Mouse (Mus musculus) embryonic facial prominence, embryonic 13.5 days (tissue): ENCODE measurements at regions not wholly inside any gene's neighbourhood (a gene's known extent, or its start where the extent isn't known, plus 50 kb on each side); places are given as distances from the start of the nearest gene placed in this dataset.
A peak's percentile ranks its signal among the peaks of the same experiment; 100 is the strongest.

ENCODE experiments used
- ATAC-seq: fragments of 200-750 bp; cut with Nextera tagmentation; 2 replicates; pipeline ENCODE4 v1.8.0; 2017; ENCODE audit warnings: low read depth; ENCODE audit not compliant: insufficient number of reproducible peaks, insufficient read depth, low FRiP score, low TSS enrichment
- H3K27ac ChIP-seq: fragments of 300-500 bp; sonication (generic); 2 replicates; pipeline ENCODE4 v1.5.1; 2015; ENCODE audit warnings: moderate library complexity, mild to moderate bottlenecking, inconsistent platforms
- H3K27me3 ChIP-seq: fragments of 300-500 bp; sonication (generic); 2 replicates; pipeline ENCODE4 v1.6.1; 2015; ENCODE audit warnings: mild to moderate bottlenecking, inconsistent platforms
- H3K36me3 ChIP-seq: fragments of 300-500 bp; sonication (generic); 2 replicates; pipeline ENCODE4 v1.6.1; 2015; ENCODE audit warnings: mild to moderate bottlenecking, inconsistent platforms
- H3K4me1 ChIP-seq: fragments of 300-500 bp; sonication (generic); 2 replicates; pipeline ENCODE4 v1.6.1; 2015; ENCODE audit warnings: inconsistent platforms
- H3K4me2 ChIP-seq: fragments of 300-500 bp; sonication (generic); 2 replicates; pipeline ENCODE4 v1.6.1; 2015; ENCODE audit warnings: moderate library complexity, mild to moderate bottlenecking, inconsistent platforms
- H3K4me3 ChIP-seq: fragments of 300-500 bp; sonication (generic); 2 replicates; pipeline ENCODE4 v1.5.1; 2015; ENCODE audit warnings: mild to moderate bottlenecking, inconsistent platforms
- H3K9ac ChIP-seq: fragments of 300-500 bp; sonication (generic); 2 replicates; pipeline ENCODE4 v1.6.1; 2015; ENCODE audit warnings: mild to moderate bottlenecking, inconsistent platforms
- H3K9me3 ChIP-seq: fragments of 300-500 bp; sonication (generic); 2 replicates; pipeline ENCODE4 v1.6.1; 2016; ENCODE audit warnings: inconsistent platforms
- WGBS: fragments of 180-500 bp; shearing (Covaris S2); methylation state at CpG from one replicate; pipeline ENCODE4 v1.1.7; 2015; ENCODE audit warnings: mixed read lengths; 5-methylcytosine and 5-hydroxymethylcytosine counted together

- Histone ChIP-seq H3K36me3 (no peaks in the 10 kb centered on the region), H3K9me3 (no peaks in the 10 kb centered on the region), H3K27ac (no peak overlapping the region), H3K4me1 (peaks cover 22% of the 10 kb centered on the region), H3K9ac (no peak overlapping the region), H3K4me3 (no peak overlapping the region), H3K4me2 (no peak overlapping the region), H3K27me3 (no peaks in the 10 kb centered on the region)
- WGBS, result 82% methylated on average over 11 of the region's 11 CpGs
- no peak for ATAC-seq
These were observed 54.3 kb upstream of the Kcng1 start for GRCm38 (mm10) chr2:168335739-168336385.

- Histone ChIP-seq H3K27ac (peak overlapping the region; percentile 66; the same call in 1 of the 2 replicates), H3K4me3 (no peak overlapping the region), H3K9me3 (no peaks in the 10 kb centered on the region), H3K4me2 (no peak overlapping the region), H3K9ac (no peak overlapping the region), H3K27me3 (no peaks in the 10 kb centered on the region), H3K36me3 (no peaks in the 10 kb centered on the region), H3K4me1 (peaks cover 29% of the 10 kb centered on the region)
- 40% methylated on average over 9 of the region's 9 CpGs for WGBS
- no peak for ATAC-seq
These were observed 52.7 kb upstream of the Kcng1 start for GRCm38 (mm10) chr2:168334241-168334588.

GRCm38 (mm10) chr2:168333552-168334240, 52.2 kb upstream of the Kcng1 start:
- H3K27me3 ChIP-seq, result no peaks in the 10 kb centered on the region
- no peaks in the 10 kb centered on the region for H3K9me3 ChIP-seq
- peak overlapping the region; percentile 18; the same call in 1 of the 2 replicates for H3K4me2 ChIP-seq
- H3K36me3 ChIP-seq, result no peaks in the 10 kb centered on the region
- H3K4me3 ChIP-seq, result no peak overlapping the region
- H3K27ac ChIP-seq, result peak overlapping the region; percentile 66; the same call in 1 of the 2 replicates
- H3K9ac ChIP-seq, result no peak overlapping the region; the same call in 1 of the 2 replicates
- ATAC-seq, result no peak
- 39% methylated on average over 20 of the region's 20 CpGs for WGBS
- H3K4me1 ChIP-seq, result peaks cover 29% of the 10 kb centered on the region

- WGBS, result 54% methylated on average over 6 of the region's 6 CpGs
- no peaks in the 10 kb centered on the region for H3K27me3 ChIP-seq
- no peak overlapping the region for H3K4me2 ChIP-seq
- H3K4me3 ChIP-seq, result no peak overlapping the region
- no peak overlapping the region for H3K27ac ChIP-seq
- H3K9me3 ChIP-seq, result no peaks in the 10 kb centered on the region
- no peak for ATAC-seq
- no peak overlapping the region for H3K9ac ChIP-seq
- H3K4me1 ChIP-seq, result peaks cover 29% of the 10 kb centered on the region
- no peaks in the 10 kb centered on the region for H3K36me3 ChIP-seq
These were observed 51.4 kb upstream of the Kcng1 start for GRCm38 (mm10) chr2:168332972-168333371.
